Mouse (Mus musculus) midbrain, embryonic 14.5 days (tissue): ENCODE data around the gene Adm2. TPM values are rescaled to one million over a fixed set of nuclear protein-coding genes. Genes with fewer than 3 reads are reported as not detected.

Experiments used
- ATAC-seq: fragments of 200-750 bp; cut with Nextera tagmentation; 2 replicates; pipeline ENCODE4 v1.8.0; 2017; ENCODE audit warnings: moderate number of reproducible peaks, moderate library complexity; ENCODE audit not compliant: low FRiP score, low TSS enrichment
- DNase-seq: peaks from one replicate; pipeline ENCODE4 v3.0.0-alpha.2; 2015
- H3K27ac ChIP-seq: fragments of 300-500 bp; sonication (generic); replicated peaks from 2 replicates; pipeline ENCODE4 v1.5.1; 2014; ENCODE audit warnings: mild to moderate bottlenecking, low read depth, low read length, moderate library complexity
- H3K27me3 ChIP-seq: fragments of 300-500 bp; sonication (generic); 2 replicates; pipeline ENCODE4 v1.6.1; 2014; ENCODE audit warnings: low read length, control low read depth, mixed read lengths; ENCODE audit not compliant: control insufficient read depth, insufficient read depth
- H3K36me3 ChIP-seq: fragments of 300-500 bp; sonication (generic); 2 replicates; pipeline ENCODE4 v1.6.1; 2014; ENCODE audit warnings: low read length, control low read depth; ENCODE audit not compliant: control insufficient read depth, insufficient read depth
- H3K4me1 ChIP-seq: fragments of 300-500 bp; sonication (generic); 2 replicates; pipeline ENCODE4 v1.6.1; 2014; ENCODE audit warnings: mild to moderate bottlenecking, antibody characterized with exemption, low read length, control low read depth; ENCODE audit not compliant: control insufficient read depth, insufficient read depth
- H3K4me2 ChIP-seq: fragments of 300-500 bp; sonication (generic); 2 replicates; pipeline ENCODE4 v1.6.1; 2014; ENCODE audit warnings: mild to moderate bottlenecking, low read length, moderate library complexity
- H3K4me3 ChIP-seq: fragments of 300-500 bp; sonication (generic); replicated peaks from 2 replicates; pipeline ENCODE4 v1.5.1; 2014; ENCODE audit warnings: low read depth, low read length
- H3K9ac ChIP-seq: fragments of 300-500 bp; sonication (generic); replicated peaks from 2 replicates; pipeline ENCODE4 v1.6.1; 2014; ENCODE audit warnings: mild to moderate bottlenecking, low read length, moderate library complexity
- H3K9me3 ChIP-seq: fragments of 300-500 bp; sonication (generic); 2 replicates; pipeline ENCODE4 v1.6.1; 2016; ENCODE audit warnings: low read length, control low read depth, mixed read lengths; ENCODE audit not compliant: control insufficient read depth
- WGBS: fragments of 180-500 bp; shearing (Covaris S2); extraction: QIAGEN DNeasy Blood & Tissue Kit; methylation state at CpG from one replicate; pipeline ENCODE4 v1.1.7; 2014; 5-methylcytosine and 5-hydroxymethylcytosine counted together
- polyA plus RNA-seq: library from polyadenylated mRNA; unstranded; fragments of >200 nt; fragmentation: Nextera tagmentation; extraction: Ambion mirVana; gene quantifications from 2 replicates; pipeline ENCODE4 v1.2.1, GENCODE M21; 2014

Gene Adm2
- polyA plus RNA-seq, 1 experiment from 2014 or later = not detected

- H3K4me3 ChIP-seq = no peak overlapping the region
- no peaks in the 10 kb centered on the region for H3K9me3 ChIP-seq
- H3K4me1 ChIP-seq = no peaks in the 10 kb centered on the region
- H3K9ac ChIP-seq = no peak overlapping the region
- WGBS = 97% methylated on average over 8 of the region's 8 CpGs
- ATAC-seq = no peak
- DNase-seq = no peak
- H3K27ac ChIP-seq = no peak overlapping the region
- H3K4me2 ChIP-seq = no peak overlapping the region
- no peaks in the 10 kb centered on the region for H3K27me3 ChIP-seq
- H3K36me3 ChIP-seq = peaks cover 92% of the 10 kb centered on the region
These were observed 21.9 kb upstream of the Adm2 start for GRCm38 (mm10) chr15:89300600-89300999.

GRCm38 (mm10) chr15:89305966-89306365 is 16.6 kb upstream of the Adm2 start:
- no peak for ATAC-seq
- no peaks in the 10 kb centered on the region for H3K9me3 ChIP-seq
- WGBS = 81% methylated on average over 1 of the region's 1 CpGs
- no peak overlapping the region for H3K4me3 ChIP-seq
- H3K4me1 ChIP-seq = peaks cover 3% of the 10 kb centered on the region
- H3K4me2 ChIP-seq = no peak overlapping the region
- DNase-seq = no peak
- H3K27ac ChIP-seq = no peak overlapping the region
- peaks cover 69% of the 10 kb centered on the region for H3K36me3 ChIP-seq
- no peaks in the 10 kb centered on the region for H3K27me3 ChIP-seq
- H3K9ac ChIP-seq = no peak overlapping the region

DNA sequence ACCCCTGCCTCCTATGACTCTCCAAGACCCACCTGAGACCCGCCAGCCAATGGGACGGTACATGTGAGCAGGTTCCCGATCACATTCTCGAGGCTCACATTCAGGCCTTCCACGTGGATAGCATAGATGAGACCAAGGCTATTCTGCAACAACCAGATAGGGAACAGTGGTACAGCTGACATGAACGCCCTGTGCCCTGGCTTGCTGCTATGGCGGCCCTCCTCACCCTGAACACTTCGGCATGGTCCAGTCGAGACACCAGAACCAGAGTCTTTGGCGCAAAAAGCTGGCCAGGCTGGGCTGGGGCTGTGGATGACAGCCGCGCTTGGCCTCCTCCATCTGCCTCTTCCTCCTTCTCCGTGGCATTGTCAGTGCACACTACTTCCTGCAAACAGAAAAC is 15.1 kb upstream of the Adm2 start:
- Histone ChIP-seq H3K4me3 (no peak overlapping the region), H3K4me1 (peaks cover 3% of the 10 kb centered on the region), H3K36me3 (peaks cover 54% of the 10 kb centered on the region), H3K27me3 (no peaks in the 10 kb centered on the region), H3K27ac (no peak overlapping the region), H3K9ac (no peak overlapping the region), H3K9me3 (no peaks in the 10 kb centered on the region), H3K4me2 (no peak overlapping the region)
- ATAC-seq (no peak), DNase-seq (no peak)
- WGBS = 93% methylated on average over 13 of the region's 13 CpGs

- no peak overlapping the region for H3K4me2 ChIP-seq
- H3K4me1 ChIP-seq = peaks cover 13% of the 10 kb centered on the region
- peaks cover 43% of the 10 kb centered on the region for H3K36me3 ChIP-seq
- DNase-seq = no peak
- H3K9me3 ChIP-seq = no peaks in the 10 kb centered on the region
- 90% methylated on average over 7 of the region's 7 CpGs for WGBS
- no peaks in the 10 kb centered on the region for H3K27me3 ChIP-seq
- H3K9ac ChIP-seq = no peak overlapping the region
- H3K27ac ChIP-seq = no peak overlapping the region
- H3K4me3 ChIP-seq = no peak overlapping the region
- ATAC-seq = no peak
These were observed 13.9 kb upstream of the Adm2 start for GRCm38 (mm10) chr15:89308406-89309139.

DNA sequence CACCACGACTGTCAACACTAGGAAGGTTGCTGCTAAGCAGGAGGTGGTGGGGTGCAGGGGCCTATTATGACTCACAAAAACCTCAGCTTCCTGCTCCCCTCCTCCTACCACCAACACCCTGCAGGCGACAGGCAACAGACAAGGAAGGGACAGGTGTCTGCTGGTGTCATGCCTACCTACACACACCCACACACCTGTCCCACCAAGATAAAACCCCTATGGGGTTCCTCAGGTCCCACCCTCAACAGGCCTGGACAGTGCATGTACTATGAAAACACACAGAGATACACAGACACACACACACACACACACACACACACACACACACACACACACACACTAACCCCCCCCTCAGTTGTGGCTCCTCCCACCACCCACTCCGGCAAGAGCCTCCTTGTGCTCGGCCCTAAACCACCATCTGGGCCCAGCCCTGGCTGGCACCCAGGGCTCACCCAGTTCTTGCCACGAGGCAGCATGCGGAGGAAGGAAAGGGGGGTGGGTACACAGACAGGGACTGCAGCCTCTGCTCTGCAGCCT is 12.5 kb upstream of the Adm2 start:
- H3K4me1 ChIP-seq = peaks cover 22% of the 10 kb centered on the region
- no peaks in the 10 kb centered on the region for H3K9me3 ChIP-seq
- no peak overlapping the region for H3K4me2 ChIP-seq
- 75% methylated on average over 6 of the region's 6 CpGs for WGBS
- H3K27me3 ChIP-seq = no peaks in the 10 kb centered on the region
- DNase-seq (no peak), ATAC-seq (no peak)
- no peak overlapping the region for H3K9ac ChIP-seq
- peaks cover 28% of the 10 kb centered on the region for H3K36me3 ChIP-seq
- no peak overlapping the region for H3K4me3 ChIP-seq
- H3K27ac ChIP-seq = no peak overlapping the region

DNA sequence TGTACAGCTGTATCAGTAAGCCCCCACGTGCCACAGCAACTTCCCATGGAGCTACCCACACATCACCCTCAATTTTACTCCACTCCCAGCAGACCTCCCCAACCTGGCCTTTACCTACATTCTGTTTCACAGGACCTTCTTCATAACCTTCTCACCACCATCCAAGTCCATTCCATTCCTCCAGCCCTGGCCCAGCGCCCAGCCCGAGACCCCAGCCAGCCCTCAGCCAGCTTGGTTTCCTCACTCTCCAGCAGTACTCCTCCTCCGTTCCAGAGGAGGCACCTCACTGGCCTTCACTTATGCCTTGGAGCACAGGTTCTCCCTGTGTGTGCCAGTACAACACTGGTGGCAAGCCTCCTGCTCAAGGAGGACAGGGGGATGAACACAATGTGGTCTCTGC is 9.2 kb upstream of the Adm2 start:
- no peaks in the 10 kb centered on the region for H3K27me3 ChIP-seq
- no peaks in the 10 kb centered on the region for H3K9me3 ChIP-seq
- no peaks in the 10 kb centered on the region for H3K36me3 ChIP-seq
- ATAC-seq (no peak), DNase-seq (no peak)
- no peak overlapping the region for H3K27ac ChIP-seq
- 81% methylated on average over 4 of the region's 4 CpGs for WGBS
- peak overlapping the region; percentile 23; the same call in 1 of the 2 replicates for H3K9ac ChIP-seq
- H3K4me2 ChIP-seq = peak overlapping the region; percentile 86
- peaks cover 22% of the 10 kb centered on the region for H3K4me1 ChIP-seq
- peak overlapping the region; percentile 95; the same call in 1 of the 2 replicates for H3K4me3 ChIP-seq

GRCm38 (mm10) chr15:89314107-89314506 is 8.4 kb upstream of the Adm2 start:
- 30% methylated on average over 3 of the region's 3 CpGs for WGBS
- Histone ChIP-seq H3K4me3 (peak overlapping the region; percentile 95), H3K27ac (no peak overlapping the region), H3K36me3 (no peaks in the 10 kb centered on the region), H3K4me2 (peak overlapping the region; percentile 86), H3K9me3 (no peaks in the 10 kb centered on the region), H3K4me1 (peaks cover 22% of the 10 kb centered on the region), H3K27me3 (no peaks in the 10 kb centered on the region), H3K9ac (peak overlapping the region; percentile 84)
- ATAC-seq (no peak), DNase-seq (no peak)

- Histone ChIP-seq H3K9ac (peak overlapping the region; percentile 84), H3K36me3 (no peaks in the 10 kb centered on the region), H3K4me2 (peak overlapping the region; percentile 86), H3K27me3 (no peaks in the 10 kb centered on the region), H3K9me3 (no peaks in the 10 kb centered on the region), H3K4me1 (peaks cover 22% of the 10 kb centered on the region), H3K4me3 (peak overlapping the region; percentile 95), H3K27ac (peak overlapping the region; percentile 72; the same call in 1 of the 2 replicates)
- peak; percentile 29 for ATAC-seq
- peak; percentile 50 for DNase-seq
- WGBS = under 1% methylated on average over 58 of the region's 58 CpGs
These were observed 7.9 kb upstream of the Adm2 start for GRCm38 (mm10) chr15:89314511-89315189.
